Mouse (Mus musculus) midbrain, embryonic 16.5 days (tissue): ENCODE measurements around the gene Grb14. TPM values are rescaled to one million over a fixed set of nuclear protein-coding genes. Genes with fewer than 3 reads are reported as not detected.

Source experiments
- polyA plus RNA-seq: library from polyadenylated mRNA; unstranded; fragments of >200 nt; fragmentation: Nextera tagmentation; extraction: Ambion mirVana; gene quantifications from 2 replicates; pipeline ENCODE4 v1.2.1, GENCODE M21; 2015

Gene Grb14
- polyA plus RNA-seq, 1 experiment from 2014 or later = 35.8 TPM

Other genes with a start within 250 kb of the Grb14 start
- 2.9 and 3.3 TPM in 2 replicates for gene Cobll1, start 214.4 kb upstream of the Grb14 start, polyA plus RNA-seq